Mouse (Mus musculus) cerebellum, adult 2 months (tissue): ENCODE measurements around the gene Olfr65. TPM values are rescaled to one million over a fixed set of nuclear protein-coding genes. Genes with fewer than 3 reads are reported as not detected.

Experiments
- DNase-seq, 2 experiments: peaks; one replicate each; pipeline ENCODE4 v3.0.0; 2021
- H3K27ac ChIP-seq: fragments of 200-500 bp; 2 replicates; pipeline ENCODE4 v1.5.1; 2012; ENCODE audit warnings: low read length, control low read depth, inconsistent platforms; ENCODE audit not compliant: insufficient read depth
- H3K27me3 ChIP-seq: fragments of 200-500 bp; 2 replicates; pipeline ENCODE4 v1.6.1; 2012; ENCODE audit warnings: inconsistent platforms, mild to moderate bottlenecking, low read length, moderate library complexity; ENCODE audit not compliant: control insufficient read depth, insufficient read depth
- H3K4me1 ChIP-seq: fragments of 200-500 bp; 2 replicates; pipeline ENCODE4 v1.6.1; 2011; ENCODE audit warnings: low read length; ENCODE audit not compliant: control insufficient read depth, insufficient read depth
- H3K4me3 ChIP-seq: fragments of 200-500 bp; replicated peaks from 2 replicates; pipeline ENCODE3; 2011; ENCODE audit warnings: mild to moderate bottlenecking, low read depth, low read length, control low read depth; ENCODE audit not compliant: insufficient read depth
- CTCF ChIP-seq: fragments of 200-500 bp; IDR thresholded peaks from 2 replicates; pipeline ENCODE4 v1.5.1; 2011; ENCODE audit warnings: low read depth, mild to moderate bottlenecking, control low read depth, low read length, moderate library complexity, borderline replicate concordance; ENCODE audit not compliant: insufficient read depth
- POLR2A ChIP-seq: fragments of 200-500 bp; IDR thresholded peaks from 2 replicates; pipeline ENCODE4 v1.6.1; 2011; ENCODE audit warnings: low read length, control low read depth, borderline replicate concordance; ENCODE audit not compliant: insufficient read depth
- WGBS: fragments of 180-500 bp; shearing (Covaris S2); methylation state at CpG from one replicate; pipeline ENCODE4 v1.1.7; 2018; 5-methylcytosine and 5-hydroxymethylcytosine counted together
- polyA plus RNA-seq: library from polyadenylated mRNA; depleted of rRNA; stranded (reverse); fragments of >200 nt; gene quantifications from 2 replicates; pipeline ENCODE4 v1.2.3, GENCODE M21; 2012; rRNA removed

Olfr65 gene
- not detected in 2 replicates for polyA plus RNA-seq

GRCm38 (mm10) chr7:103903187-103903586 lies at the start of gene Olfr65:
Olfr65 (plus strand) TSS chr7:103903487.
- no peaks in the 10 kb centered on the region for H3K4me1 ChIP-seq
- no peaks in the 10 kb centered on the region for H3K27me3 ChIP-seq
- no peak for TF ChIP-seq CTCF
- no peak for TF ChIP-seq POLR2A
- H3K4me3 ChIP-seq: no peak within 1 kb of the TSS
- DNase-seq: no peak
- no peak within 1 kb of the TSS for H3K27ac ChIP-seq
- WGBS: 78% methylated on average over 2 of the region's 2 CpGs

DNA sequence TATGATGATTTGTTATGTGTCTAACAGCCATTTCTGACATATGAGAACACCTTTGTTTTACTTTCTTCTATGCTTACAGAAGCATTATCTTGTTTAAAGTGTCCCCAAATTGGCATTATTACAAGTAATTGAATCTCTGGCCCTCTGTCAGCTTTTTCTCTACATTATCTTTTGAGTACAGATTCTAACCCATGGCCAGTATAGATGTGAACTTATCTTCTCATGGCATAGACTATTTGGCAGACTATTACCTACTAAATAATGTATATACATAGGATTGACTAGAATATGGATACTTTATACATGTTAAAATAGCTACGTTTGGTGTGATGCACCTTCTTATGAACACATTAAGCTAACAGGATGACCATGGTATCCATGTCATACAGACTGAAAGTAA lies 48.6 kb upstream of the Olfr65 start:
- TF ChIP-seq CTCF (no peak), POLR2A (no peak)
- Histone ChIP-seq H3K4me1 (no peaks in the 10 kb centered on the region), H3K27ac (no peak overlapping the region), H3K27me3 (no peaks in the 10 kb centered on the region), H3K4me3 (no peak overlapping the region)
- DNase-seq: no peak
- WGBS: 69% methylated on average over 1 of the region's 1 CpGs

DNA sequence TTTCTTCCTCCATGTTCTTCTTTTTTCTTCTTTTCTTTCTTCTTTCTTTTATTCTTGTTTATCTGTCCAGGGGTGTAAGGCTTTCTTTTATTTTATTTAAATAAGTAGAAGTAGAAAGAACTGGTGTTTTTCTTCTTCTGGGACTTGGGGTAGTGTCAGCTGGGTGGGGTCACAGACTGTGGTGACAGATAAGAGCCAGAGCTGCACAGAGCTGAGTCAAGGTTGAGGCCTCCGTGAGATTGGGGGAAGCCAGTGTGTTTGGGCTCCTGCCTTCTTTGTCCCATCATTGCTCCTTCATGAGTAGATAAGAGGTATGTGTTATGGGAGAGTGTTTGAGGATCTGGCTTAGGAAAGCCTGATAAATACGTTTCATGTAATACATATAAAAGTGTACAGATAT lies 44.2 kb upstream of the Olfr65 start:
- Histone ChIP-seq H3K27me3 (no peaks in the 10 kb centered on the region), H3K27ac (no peak overlapping the region), H3K4me1 (no peaks in the 10 kb centered on the region), H3K4me3 (no peak overlapping the region)
- no peak for DNase-seq
- TF ChIP-seq CTCF (no peak), POLR2A (no peak)
- 60% methylated on average over 2 of the region's 2 CpGs for WGBS

GRCm38 (mm10) chr7:103860855-103861254 lies 42.4 kb upstream of the Olfr65 start:
- DNase-seq: no peak
- TF ChIP-seq CTCF: no peak
- no peak for TF ChIP-seq POLR2A
- Histone ChIP-seq H3K4me3 (no peak overlapping the region), H3K4me1 (no peaks in the 10 kb centered on the region), H3K27ac (no peak overlapping the region), H3K27me3 (no peaks in the 10 kb centered on the region)
- whole genome bisulfite sequencing: 55% methylated on average over 1 of the region's 1 CpGs

DNA sequence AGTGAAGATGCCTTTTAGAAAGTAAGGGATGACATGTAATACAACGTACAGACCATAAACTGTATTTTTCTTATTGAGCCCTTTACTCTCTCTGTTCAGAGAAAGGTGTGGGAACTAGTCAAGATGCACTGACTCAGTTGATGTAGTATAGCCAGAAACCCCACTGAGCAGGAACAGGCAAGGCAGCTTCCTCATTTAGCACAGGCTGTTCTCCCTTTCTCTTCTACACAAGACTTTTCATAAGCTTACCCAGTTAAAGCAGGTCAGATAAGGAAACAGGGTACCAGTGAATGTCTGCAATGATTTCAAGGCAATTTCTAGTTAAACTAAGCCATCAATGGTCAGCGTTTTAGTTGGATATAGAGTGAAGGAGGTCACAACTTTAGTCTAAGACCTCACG lies 41.8 kb upstream of the Olfr65 start:
- H3K4me3 ChIP-seq: no peak overlapping the region
- no peak for DNase-seq
- H3K4me1 ChIP-seq: no peaks in the 10 kb centered on the region
- H3K27ac ChIP-seq: no peak overlapping the region
- no peaks in the 10 kb centered on the region for H3K27me3 ChIP-seq
- 78% methylated on average over 3 of the region's 3 CpGs for WGBS
- TF ChIP-seq CTCF (no peak), POLR2A (no peak)

DNA sequence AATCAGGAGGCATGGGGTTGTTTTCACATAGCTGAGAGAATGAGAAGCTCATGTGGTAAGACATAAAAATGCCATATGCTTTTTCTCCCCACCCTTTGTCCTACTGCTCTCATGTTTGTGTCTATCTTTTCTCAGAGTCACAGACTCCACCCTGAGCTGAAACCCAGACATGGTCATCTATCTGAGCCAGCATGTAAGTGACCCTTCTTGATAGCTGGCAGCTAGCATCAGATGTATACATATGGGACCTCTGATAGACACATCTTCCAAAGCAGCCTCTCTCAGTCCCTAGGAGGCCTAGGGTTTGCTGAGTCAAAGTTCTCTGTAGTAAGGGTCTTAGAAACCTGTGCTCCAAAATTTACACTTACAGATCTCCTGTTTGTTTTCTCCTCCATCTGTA lies 37.6 kb upstream of the Olfr65 start:
- no peaks in the 10 kb centered on the region for H3K27me3 ChIP-seq
- no peak for TF ChIP-seq POLR2A
- no peak for TF ChIP-seq CTCF
- no peak overlapping the region for H3K4me3 ChIP-seq
- DNase-seq: no peak
- no peak overlapping the region for H3K27ac ChIP-seq
- no peaks in the 10 kb centered on the region for H3K4me1 ChIP-seq

GRCm38 (mm10) chr7:103870667-103871066 lies 32.6 kb upstream of the Olfr65 start:
- Histone ChIP-seq H3K27me3 (no peaks in the 10 kb centered on the region), H3K4me1 (no peaks in the 10 kb centered on the region), H3K27ac (no peak overlapping the region), H3K4me3 (no peak overlapping the region)
- no peak for TF ChIP-seq POLR2A
- TF ChIP-seq CTCF: no peak
- DNase-seq: no peak

DNA sequence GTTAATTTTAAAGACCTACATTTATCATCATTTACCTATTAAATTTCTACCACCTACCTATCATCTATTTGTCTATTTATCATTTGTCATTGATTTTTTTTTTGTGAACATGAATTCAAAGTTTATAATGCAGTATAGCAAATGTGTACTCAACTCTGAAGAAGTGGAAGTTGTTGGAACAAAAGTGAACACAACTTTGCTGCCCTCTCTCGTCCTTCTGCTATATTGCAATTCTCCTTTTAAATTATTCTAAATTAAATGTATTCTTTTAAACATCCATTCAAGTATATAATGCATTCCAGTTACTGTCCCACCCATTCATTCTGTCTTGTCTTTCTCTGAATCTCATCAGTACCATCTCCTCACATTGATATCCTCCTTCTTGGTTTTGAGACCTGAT lies 30.2 kb upstream of the Olfr65 start:
- DNase-seq: no peak
- H3K4me3 ChIP-seq: no peak overlapping the region
- H3K4me1 ChIP-seq: no peaks in the 10 kb centered on the region
- 0% methylated on average over 1 of the region's 1 CpGs for WGBS
- no peak overlapping the region for H3K27ac ChIP-seq
- no peaks in the 10 kb centered on the region for H3K27me3 ChIP-seq
- no peak for TF ChIP-seq CTCF
- no peak for TF ChIP-seq POLR2A

GRCm38 (mm10) chr7:103874451-103874850 lies 28.8 kb upstream of the Olfr65 start:
- H3K27ac ChIP-seq: no peak overlapping the region
- TF ChIP-seq POLR2A (no peak), CTCF (no peak)
- no peak for DNase-seq
- 47% methylated on average over 5 of the region's 5 CpGs for WGBS
- H3K4me1 ChIP-seq: no peaks in the 10 kb centered on the region
- no peak overlapping the region for H3K4me3 ChIP-seq
- no peaks in the 10 kb centered on the region for H3K27me3 ChIP-seq
